Mouse (Mus musculus) thymus, adult 2 months (tissue): Measurements from ENCODE around the gene S100a4. TPM values are rescaled to one million over a fixed set of nuclear protein-coding genes. Genes with fewer than 3 reads are reported as not detected.

Experiments used
- DNase-seq: peaks from one replicate; pipeline ENCODE4 v3.0.0; 2021
- H3K27ac ChIP-seq: fragments of 200-500 bp; 2 replicates; pipeline ENCODE4 v1.5.1; 2012; ENCODE audit warnings: low read length, control low read depth; ENCODE audit not compliant: control insufficient read depth, insufficient read depth
- H3K27me3 ChIP-seq: fragments of 200-500 bp; 2 replicates; pipeline ENCODE4 v1.6.1; 2012; ENCODE audit warnings: mild to moderate bottlenecking, low read length, moderate library complexity, mixed read lengths; ENCODE audit not compliant: control insufficient read depth, insufficient read depth
- H3K36me3 ChIP-seq: fragments of 200-500 bp; 2 replicates; pipeline ENCODE4 v1.6.1; 2012; ENCODE audit warnings: mild to moderate bottlenecking, low read length, moderate library complexity; ENCODE audit not compliant: control insufficient read depth, insufficient read depth
- H3K4me1 ChIP-seq: fragments of 200-500 bp; replicated peaks from 2 replicates; pipeline ENCODE4 v1.6.1; 2012; ENCODE audit warnings: low read length; ENCODE audit not compliant: control insufficient read depth, insufficient read depth
- H3K4me3 ChIP-seq: fragments of 200-500 bp; 2 replicates; pipeline ENCODE4 v1.5.1; 2012; ENCODE audit warnings: mild to moderate bottlenecking, low read length, control low read depth, moderate library complexity; ENCODE audit not compliant: control insufficient read depth, insufficient read depth
- CTCF ChIP-seq: fragments of 200-500 bp; IDR thresholded peaks from 2 replicates; pipeline ENCODE4 v1.5.1; 2012; ENCODE audit warnings: mild to moderate bottlenecking, control low read depth, low read length, moderate library complexity, borderline replicate concordance; ENCODE audit not compliant: control insufficient read depth, poor library complexity, insufficient read depth; ENCODE audit errors: extremely low read depth
- POLR2A ChIP-seq: fragments of 200-500 bp; IDR thresholded peaks from 2 replicates; pipeline ENCODE4 v1.6.1; 2012; ENCODE audit warnings: mild to moderate bottlenecking, low read length, control low read depth, moderate library complexity; ENCODE audit not compliant: control insufficient read depth, poor library complexity, insufficient read depth; ENCODE audit errors: extremely low read depth
- WGBS: fragments of 180-500 bp; shearing (Covaris S2); methylation state at CpG from one replicate; pipeline ENCODE4 v1.1.7; 2018; 5-methylcytosine and 5-hydroxymethylcytosine counted together
- polyA plus RNA-seq: library from polyadenylated mRNA; depleted of rRNA; stranded (reverse); fragments of >200 nt; gene quantifications from 2 replicates; pipeline ENCODE4 v1.2.3, GENCODE M21; 2012

S100a4 gene
- polyA plus RNA-seq, 1 experiment, result 51.8 TPM

- Histone ChIP-seq H3K4me3 (no peak overlapping the region), H3K27ac (peak overlapping the region; percentile 93), H3K27me3 (no peaks in the 10 kb centered on the region), H3K36me3 (no peaks in the 10 kb centered on the region), H3K4me1 (peaks cover 39% of the 10 kb centered on the region)
- WGBS, result 71% methylated on average over 14 of the region's 14 CpGs
- TF ChIP-seq CTCF, result no peak
- no peak for TF ChIP-seq POLR2A
- DNase-seq, result no peak
Observed at GRCm38 (mm10) chr3:90587361-90588101, 16.0 kb upstream of the S100a4 start.

- Histone ChIP-seq H3K27ac (peak overlapping the region; percentile 56), H3K4me3 (no peak overlapping the region), H3K27me3 (no peaks in the 10 kb centered on the region), H3K36me3 (no peaks in the 10 kb centered on the region), H3K4me1 (peaks cover 39% of the 10 kb centered on the region)
- peak; percentile 43 for DNase-seq
- 22% methylated on average over 6 of the region's 6 CpGs for WGBS
- no peak for TF ChIP-seq CTCF
- no peak for TF ChIP-seq POLR2A
Observed at GRCm38 (mm10) chr3:90589390-90589789, 14.2 kb upstream of the S100a4 start.

- no peak for DNase-seq
- peaks cover 39% of the 10 kb centered on the region for H3K4me1 ChIP-seq
- peak within 1 kb of the TSS; percentile 56 for H3K27ac ChIP-seq
- 92% methylated on average over 8 of the region's 8 CpGs for WGBS
- H3K27me3 ChIP-seq, result no peaks in the 10 kb centered on the region
- TF ChIP-seq POLR2A (no peak), CTCF (no peak)
- H3K4me3 ChIP-seq, result no peak within 1 kb of the TSS
- no peaks in the 10 kb centered on the region for H3K36me3 ChIP-seq
Observed at GRCm38 (mm10) chr3:90589947-90590346, 13.6 kb upstream of the S100a4 start, which contains the start of gene S100a2. S100a2 (plus strand) TSS chr3:90590247.

GRCm38 (mm10) chr3:90594466-90594865, 9.1 kb upstream of the S100a4 start:
- H3K27ac ChIP-seq, result no peak overlapping the region
- no peak for DNase-seq
- H3K4me1 ChIP-seq, result peaks cover 9% of the 10 kb centered on the region
- no peaks in the 10 kb centered on the region for H3K27me3 ChIP-seq
- no peak overlapping the region for H3K4me3 ChIP-seq
- 100% methylated on average over 1 of the region's 1 CpGs for WGBS
- no peak for TF ChIP-seq POLR2A
- TF ChIP-seq CTCF, result no peak
- H3K36me3 ChIP-seq, result no peaks in the 10 kb centered on the region

GRCm38 (mm10) chr3:90595556-90595955, 8.0 kb upstream of the S100a4 start:
- no peaks in the 10 kb centered on the region for H3K27me3 ChIP-seq
- TF ChIP-seq CTCF, result no peak
- DNase-seq, result no peak
- no peaks in the 10 kb centered on the region for H3K36me3 ChIP-seq
- H3K27ac ChIP-seq, result no peak overlapping the region
- 86% methylated on average over 5 of the region's 5 CpGs for WGBS
- H3K4me3 ChIP-seq, result no peak overlapping the region
- 0 out of 2 replicates have a peak, but pooled peaks cover 2% of the 10 kb centered on the region for H3K4me1 ChIP-seq

- Histone ChIP-seq H3K27me3 (no peaks in the 10 kb centered on the region), H3K36me3 (no peaks in the 10 kb centered on the region), H3K4me1 (0 out of 2 replicates have a peak, but pooled peaks cover 2% of the 10 kb centered on the region), H3K27ac (no peak overlapping the region), H3K4me3 (no peak overlapping the region)
- 97% methylated on average over 6 of the region's 6 CpGs for WGBS
- no peak for TF ChIP-seq CTCF
- TF ChIP-seq POLR2A, result no peak
- no peak for DNase-seq
Observed at GRCm38 (mm10) chr3:90596810-90597209, 6.8 kb upstream of the S100a4 start.

GRCm38 (mm10) chr3:90597736-90598135, 5.8 kb upstream of the S100a4 start:
- DNase-seq, result no peak
- TF ChIP-seq POLR2A, result no peak
- no peak for TF ChIP-seq CTCF
- H3K36me3 ChIP-seq, result no peaks in the 10 kb centered on the region
- no peak overlapping the region for H3K4me3 ChIP-seq
- 88% methylated on average over 6 of the region's 6 CpGs for WGBS
- no peak overlapping the region for H3K27ac ChIP-seq
- 0 out of 2 replicates have a peak, but pooled peaks cover 2% of the 10 kb centered on the region for H3K4me1 ChIP-seq
- no peaks in the 10 kb centered on the region for H3K27me3 ChIP-seq
